Mouse (Mus musculus) spleen, adult 2 months (tissue): ENCODE results near the gene Rab4b.

ENCODE experiments used
- CTCF ChIP-seq: fragments of 200-500 bp; IDR thresholded peaks from 2 replicates; pipeline ENCODE4 v1.5.1; 2011; ENCODE audit warnings: mild to moderate bottlenecking, inconsistent platforms; ENCODE audit not compliant: insufficient read depth, insufficient read length, insufficient replicate concordance; ENCODE audit errors: extremely low read depth
- POLR2A ChIP-seq: fragments of 200-500 bp; IDR thresholded peaks from 2 replicates; pipeline ENCODE4 v1.6.1; 2011; ENCODE audit warnings: low read depth, low read length, inconsistent platforms

- TF ChIP-seq CTCF (no peak), POLR2A (no peak)
Observed at GRCm38 (mm10) chr7:27219937-27220336, 41.2 kb upstream of the Rab4b start.
